8 mouse cellular contexts compared by ENCODE assay signal in the genomic region with DNA sequence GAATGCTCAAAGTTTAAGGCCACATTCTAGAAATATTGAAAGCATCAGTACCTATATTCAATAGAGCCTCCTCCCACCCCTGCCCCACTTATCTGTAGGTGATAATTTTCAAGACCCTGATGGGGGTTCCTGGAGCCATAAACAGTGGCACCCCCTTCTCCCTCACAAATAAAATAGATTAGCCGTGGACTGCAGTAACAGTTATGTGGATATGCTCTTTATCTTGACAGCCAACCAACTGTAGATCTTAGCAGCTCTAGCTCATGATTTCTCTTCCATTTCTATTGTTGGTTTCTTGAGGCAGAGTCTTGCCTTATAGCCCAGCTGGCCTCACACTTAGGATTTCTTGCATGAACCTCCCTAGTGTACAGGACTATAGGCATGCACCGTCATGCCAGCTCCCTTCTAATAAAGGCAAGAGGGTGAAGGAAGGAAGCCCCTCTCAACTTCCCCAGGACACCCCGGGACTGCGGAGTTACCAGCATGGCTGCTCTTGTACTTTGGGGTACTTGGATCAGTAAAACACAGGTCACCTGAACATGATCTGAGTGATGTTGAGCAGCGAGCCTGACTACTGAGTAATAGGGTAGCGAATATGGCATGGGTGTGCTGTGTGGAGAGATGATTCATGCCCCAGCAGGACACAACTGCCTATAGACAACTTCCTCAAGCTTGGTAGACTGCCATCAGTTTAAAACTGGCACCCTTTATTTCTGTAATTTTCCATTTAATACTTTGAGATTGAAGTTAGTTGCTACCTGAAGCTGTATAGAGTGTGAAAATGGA.
DNase-seq lines count a peak whose midpoint lies in the region; TF ChIP-seq lines count a peak whose summit lies in the region.

No protein-coding gene starts in this region.

- H3K9ac ChIP-seq in heart, adult 2 months (ENCODE audit: low read depth, low read length) = no peak overlapping the region
- no peak overlapping the region for H3K9ac ChIP-seq in MEL (ENCODE audit: control insufficient read depth, low read depth, low read length, poor library complexity, severe bottlenecking)

- no peaks in the 10 kb centered on the region for H3K9me3 ChIP-seq in MEL (replicated peaks; ENCODE audit: insufficient read depth, low read length)
- peaks cover 2% of the 10 kb centered on the region; the same call in 1 of the 2 replicates for H3K9me3 ChIP-seq in hindbrain, embryonic 10.5 days
- H3K9me3 ChIP-seq in megakaryocyte, embryonic 14.5 days = peaks cover 3% of the 10 kb centered on the region; the same call in 1 of the 2 replicates

- no peaks in the 10 kb centered on the region; the same call in 1 of the 2 replicates for H3K36me3 ChIP-seq in heart, adult 2 months (ENCODE audit: control insufficient read depth, insufficient read depth, low read length)
- peaks cover 15 to 33% of the 10 kb centered on the region in 2 experiments for H3K36me3 ChIP-seq in MEL (ENCODE audit: control insufficient read depth in 1 of 2, insufficient read depth in 2 of 2, low read length in 2 of 2)
- peaks cover 27% of the 10 kb centered on the region for H3K36me3 ChIP-seq in hindbrain, embryonic 10.5 days
- peaks cover 66% of the 10 kb centered on the region for H3K36me3 ChIP-seq in megakaryocyte, embryonic 14.5 days (replicated peaks; ENCODE audit: low read length)

- H3K27ac ChIP-seq in heart, adult 2 months = peak overlapping the region; percentile 29
- H3K27ac ChIP-seq in MEL (ENCODE audit: control insufficient read depth, low read depth, low read length) = peak overlapping the region; percentile 44
- H3K27ac ChIP-seq in hindbrain, embryonic 10.5 days = peak overlapping the region; percentile 78

- no peaks in the 10 kb centered on the region for H3K79me2 ChIP-seq in heart, adult 2 months (replicated peaks; ENCODE audit: control insufficient read depth, insufficient read depth, low read length)
- H3K79me2 ChIP-seq in MEL (ENCODE audit: control insufficient read depth, insufficient read depth, low read length, poor library complexity) = peaks cover 16% of the 10 kb centered on the region

- H3K4me3 ChIP-seq in heart, adult 2 months = no peak overlapping the region
- peak overlapping the region in 1 of 2 experiments; percentile 24; a peak in 1 of 4 replicates for H3K4me3 ChIP-seq in MEL (ENCODE audit: control insufficient read depth in 1 of 2, insufficient read depth in 1 of 2, low read depth in 2 of 2, low read length in 2 of 2)
- no peak overlapping the region for H3K4me3 ChIP-seq in hindbrain, embryonic 10.5 days
- peak overlapping the region; percentile 73 for H3K4me3 ChIP-seq in megakaryocyte, embryonic 14.5 days (replicated peaks)

- no peak for TF ChIP-seq CTCF in heart, adult 2 months (IDR thresholded peaks at IDR 0.05)
- no peak for TF ChIP-seq CTCF in MEL (IDR thresholded peaks at IDR 0.05 in 2 of 3, conservative IDR thresholded peaks at IDR 0.05 in 1 of 3; ENCODE audit: control insufficient read depth in 1 of 3, insufficient read depth in 1 of 3, low read depth in 2 of 3, low read length in 3 of 3, poor library complexity in 1 of 3, severe bottlenecking in 1 of 3)

- no peaks in the 10 kb centered on the region for H3K27me3 ChIP-seq in heart, adult 2 months (ENCODE audit: control insufficient read depth, insufficient read depth, low read length)
- no peaks in the 10 kb centered on the region for H3K27me3 ChIP-seq in MEL (ENCODE audit: control insufficient read depth in 1 of 2, insufficient read depth in 2 of 2, low read length in 2 of 2)
- H3K27me3 ChIP-seq in hindbrain, embryonic 10.5 days (ENCODE audit: insufficient read depth, poor library complexity, severe bottlenecking) = no peaks in the 10 kb centered on the region
- H3K27me3 ChIP-seq in megakaryocyte, embryonic 14.5 days (replicated peaks) = no peaks in the 10 kb centered on the region

- H3K4me1 ChIP-seq in heart, adult 2 months (ENCODE audit: control insufficient read depth, insufficient read depth, low read length) = peaks cover 18% of the 10 kb centered on the region
- H3K4me1 ChIP-seq in MEL (ENCODE audit: control insufficient read depth in 1 of 2, insufficient read depth in 2 of 2, low read length in 2 of 2) = peaks cover 24 to 26% of the 10 kb centered on the region in 2 experiments
- peaks cover 24% of the 10 kb centered on the region for H3K4me1 ChIP-seq in hindbrain, embryonic 10.5 days (replicated peaks)
- H3K4me1 ChIP-seq in megakaryocyte, embryonic 14.5 days = peaks cover 83% of the 10 kb centered on the region

- no peak for TF ChIP-seq POLR2A in heart, adult 2 months (IDR thresholded peaks at IDR 0.05; ENCODE audit: insufficient read depth, low read depth, low read length)
- TF ChIP-seq POLR2A in MEL (IDR thresholded peaks at IDR 0.05; ENCODE audit: control insufficient read depth in 1 of 2, insufficient read depth in 1 of 2, low read depth in 1 of 2, low read length in 2 of 2, poor library complexity in 1 of 2) = no peak

- DNase-seq in heart, adult 2 months = no peak
- no peak for DNase-seq in heart, postnatal 25 days (ENCODE audit: low spot score)
- DNase-seq in MEL (ENCODE audit: low read depth, low spot score) = peak; percentile 64
- no peak for DNase-seq in hindbrain, embryonic 10.5 days (ENCODE audit: low spot score)
- DNase-seq in urinary bladder, postnatal 14 days (ENCODE audit: low spot score) = no peak
- DNase-seq in gastrocnemius, adult 8-10 months (ENCODE audit: low spot score in 2 of 2) = no peak
- no peak for DNase-seq in urinary bladder, adult 2 months (ENCODE audit: low spot score)

- intact Hi-C loops in heart, adult 2 months (cut with DNase I) = loop anchor here (2.0 to 5.0 kb wide), 2 partner anchors 20 to 67 kb away; no protein-coding TSS in a partner anchor
- intact Hi-C loops in heart, postnatal 25 days (cut with DNase I) = loop anchor here (5.0 kb wide), 2 partner anchors 57 to 108 kb away; partner anchors contain the start of genes Pafah1b2 and Sik3

- TF ChIP-seq EP300 in heart, adult 2 months (IDR thresholded peaks at IDR 0.05; ENCODE audit: insufficient read depth, low read depth, low read length) = no peak
- peak; percentile 47 to 85; a peak in 2 of 4 replicates for TF ChIP-seq EP300 in MEL (IDR thresholded peaks at IDR 0.05; ENCODE audit: low read depth in 1 of 2, low read length in 2 of 2)

- 68% methylated on average over 6 of the region's 6 CpGs for WGBS in heart, adult 2 months
- WGBS in hindbrain, embryonic 10.5 days = 90% methylated on average over 6 of the region's 6 CpGs

- no peak for TF ChIP-seq RAD21 in MEL (IDR thresholded peaks at IDR 0.05; ENCODE audit: low read depth, low read length)

TF ChIP-seq in MEL, 35 proteins besides CTCF, POLR2A, EP300 and RAD21:
- peak; percentile 14; the same call in 1 of the 2 replicates for TF ChIP-seq RCOR1 (IDR thresholded peaks at IDR 0.05; ENCODE audit: low read depth, low read length)
- peak; percentile 64 for TF ChIP-seq ETS1 (IDR thresholded peaks at IDR 0.05; ENCODE audit: low read depth, low read length)
- no peak for TF ChIP-seq ELF1 (IDR thresholded peaks at IDR 0.05; ENCODE audit: low read depth, low read length)
- peak; percentile 77 for TF ChIP-seq MYB (IDR thresholded peaks at IDR 0.05; ENCODE audit: low read depth, low read length)
- TF ChIP-seq TCF12 (IDR thresholded peaks at IDR 0.05; ENCODE audit: low read depth, low read length) = peak; percentile 75
- no peak for TF ChIP-seq MEF2A (IDR thresholded peaks at IDR 0.05; ENCODE audit: extremely low read depth, insufficient replicate concordance, low read depth, low read length, poor library complexity, severe bottlenecking)
- TF ChIP-seq MYC (IDR thresholded peaks at IDR 0.05; ENCODE audit: low read depth, low read length) = no peak
- peak; percentile 62 for TF ChIP-seq GATA1 (IDR thresholded peaks at IDR 0.05; ENCODE audit: low read depth, low read length)
- TF ChIP-seq SIN3A (IDR thresholded peaks at IDR 0.05; ENCODE audit: low read length) = no peak; the same call in 1 of the 2 replicates
